Mouse (Mus musculus) hindbrain, embryonic 14.5 days (tissue): Measurements from ENCODE around the gene Prkca. TPM values are rescaled to one million over a fixed set of nuclear protein-coding genes. Genes with fewer than 3 reads are reported as not detected.

ENCODE experiments used
- ATAC-seq: fragments of 200-750 bp; cut with Nextera tagmentation; 2 replicates; pipeline ENCODE4 v1.8.0; 2017; ENCODE audit warnings: moderate number of reproducible peaks, mild to moderate bottlenecking, moderate TSS enrichment, moderate library complexity; ENCODE audit not compliant: low FRiP score
- DNase-seq: peaks from one replicate; pipeline ENCODE4 v3.0.0-alpha.2; 2015; ENCODE audit warnings: low spot score
- H3K27ac ChIP-seq: fragments of 300-500 bp; sonication (generic); 2 replicates; pipeline ENCODE4 v1.5.1; 2014; ENCODE audit warnings: mild to moderate bottlenecking, moderate library complexity
- H3K27me3 ChIP-seq: fragments of 300-500 bp; sonication (generic); 2 replicates; pipeline ENCODE4 v1.6.1; 2014; ENCODE audit warnings: mild to moderate bottlenecking, low read length, mixed read lengths; ENCODE audit not compliant: control insufficient read depth, insufficient read depth
- H3K36me3 ChIP-seq: fragments of 300-500 bp; sonication (generic); replicated peaks from 2 replicates; pipeline ENCODE4 v1.6.1; 2014; ENCODE audit not compliant: control insufficient read depth, insufficient read depth
- H3K4me1 ChIP-seq: fragments of 300-500 bp; sonication (generic); replicated peaks from 2 replicates; pipeline ENCODE4 v1.6.1; 2014; ENCODE audit warnings: antibody characterized with exemption, low read length, mixed read lengths; ENCODE audit not compliant: control insufficient read depth, insufficient read depth
- H3K4me2 ChIP-seq: fragments of 300-500 bp; sonication (generic); replicated peaks from 2 replicates; pipeline ENCODE4 v1.6.1; 2014; ENCODE audit warnings: mild to moderate bottlenecking, moderate library complexity
- H3K4me3 ChIP-seq: fragments of 300-500 bp; sonication (generic); replicated peaks from 2 replicates; pipeline ENCODE4 v1.5.1; 2014; ENCODE audit warnings: mild to moderate bottlenecking, low read length
- H3K9ac ChIP-seq: fragments of 300-500 bp; sonication (generic); 2 replicates; pipeline ENCODE4 v1.6.1; 2014
- H3K9me3 ChIP-seq: fragments of 300-500 bp; sonication (generic); 2 replicates; pipeline ENCODE4 v1.6.1; 2016; ENCODE audit warnings: low read length; ENCODE audit not compliant: control insufficient read depth
- WGBS: fragments of 180-500 bp; shearing (Covaris S2); extraction: QIAGEN DNeasy Blood & Tissue Kit; methylation state at CpG from one replicate; pipeline ENCODE4 v1.1.7; 2014; 5-methylcytosine and 5-hydroxymethylcytosine counted together
- polyA plus RNA-seq: library from polyadenylated mRNA; unstranded; fragments of >200 nt; fragmentation: Nextera tagmentation; extraction: Ambion mirVana; gene quantifications from 2 replicates; pipeline ENCODE4 v1.2.1, GENCODE M21; 2014

The Prkca gene
- polyA plus RNA-seq, 1 experiment from 2014 or later = 9.1 TPM

- ATAC-seq = no peak
- H3K9me3 ChIP-seq = no peaks in the 10 kb centered on the region
- H3K36me3 ChIP-seq = no peaks in the 10 kb centered on the region
- H3K4me1 ChIP-seq = peaks cover 10% of the 10 kb centered on the region
- no peak overlapping the region for H3K9ac ChIP-seq
- H3K4me3 ChIP-seq = no peak overlapping the region
- WGBS = 93% methylated on average over 10 of the region's 10 CpGs
- no peak overlapping the region for H3K4me2 ChIP-seq
- no peak overlapping the region for H3K27ac ChIP-seq
- DNase-seq = no peak
- no peaks in the 10 kb centered on the region for H3K27me3 ChIP-seq
Observed at GRCm38 (mm10) chr11:108036339-108036738, 307.4 kb downstream of the Prkca start.

- Histone ChIP-seq H3K27ac (no peak overlapping the region), H3K9me3 (no peaks in the 10 kb centered on the region), H3K4me1 (peaks cover 10% of the 10 kb centered on the region), H3K4me2 (no peak overlapping the region), H3K9ac (no peak overlapping the region), H3K27me3 (no peaks in the 10 kb centered on the region), H3K36me3 (no peaks in the 10 kb centered on the region), H3K4me3 (no peak overlapping the region)
- 89% methylated on average over 5 of the region's 5 CpGs for WGBS
- DNase-seq = no peak
- no peak for ATAC-seq
Observed at GRCm38 (mm10) chr11:108035761-108036160, 308.0 kb downstream of the Prkca start.

- Histone ChIP-seq H3K27ac (no peak overlapping the region), H3K9ac (no peak overlapping the region), H3K4me3 (no peak overlapping the region), H3K4me2 (no peak overlapping the region), H3K9me3 (no peaks in the 10 kb centered on the region), H3K36me3 (no peaks in the 10 kb centered on the region), H3K27me3 (no peaks in the 10 kb centered on the region), H3K4me1 (peaks cover 10% of the 10 kb centered on the region)
- ATAC-seq (no peak), DNase-seq (no peak)
- 10% methylated on average over 7 of the region's 7 CpGs for WGBS
Observed at GRCm38 (mm10) chr11:108034376-108034775, 309.4 kb downstream of the Prkca start.

GRCm38 (mm10) chr11:108032568-108032967 lies 311.2 kb downstream of the Prkca start:
- H3K4me2 ChIP-seq = no peak overlapping the region
- H3K4me3 ChIP-seq = no peak overlapping the region
- no peaks in the 10 kb centered on the region for H3K36me3 ChIP-seq
- H3K4me1 ChIP-seq = no peaks in the 10 kb centered on the region; the same call in 1 of the 2 replicates
- DNase-seq (no peak), ATAC-seq (no peak)
- H3K9me3 ChIP-seq = no peaks in the 10 kb centered on the region
- H3K27ac ChIP-seq = no peak overlapping the region
- 64% methylated on average over 10 of the region's 10 CpGs for WGBS
- H3K9ac ChIP-seq = no peak overlapping the region
- no peaks in the 10 kb centered on the region for H3K27me3 ChIP-seq

- no peaks in the 10 kb centered on the region for H3K9me3 ChIP-seq
- no peaks in the 10 kb centered on the region for H3K36me3 ChIP-seq
- WGBS = 55% methylated on average over 10 of the region's 10 CpGs
- no peak overlapping the region for H3K9ac ChIP-seq
- no peaks in the 10 kb centered on the region; the same call in 1 of the 2 replicates for H3K4me1 ChIP-seq
- no peak overlapping the region for H3K27ac ChIP-seq
- H3K4me3 ChIP-seq = no peak overlapping the region
- H3K27me3 ChIP-seq = no peaks in the 10 kb centered on the region
- peak; percentile 62; the same call in 1 of the 2 replicates for ATAC-seq
- H3K4me2 ChIP-seq = no peak overlapping the region
- peak; percentile 68 for DNase-seq
Observed at GRCm38 (mm10) chr11:108030956-108031604, 312.6 kb downstream of the Prkca start.

- 89% methylated on average over 11 of the region's 11 CpGs for WGBS
- Histone ChIP-seq H3K4me1 (no peaks in the 10 kb centered on the region; the same call in 1 of the 2 replicates), H3K4me3 (no peak overlapping the region), H3K4me2 (no peak overlapping the region), H3K9ac (no peak overlapping the region), H3K27ac (no peak overlapping the region), H3K9me3 (no peaks in the 10 kb centered on the region), H3K36me3 (no peaks in the 10 kb centered on the region), H3K27me3 (no peaks in the 10 kb centered on the region)
- ATAC-seq (no peak), DNase-seq (no peak)
Observed at GRCm38 (mm10) chr11:108029321-108029720, 314.4 kb downstream of the Prkca start.

GRCm38 (mm10) chr11:108028398-108028797 lies 315.3 kb downstream of the Prkca start:
- H3K9ac ChIP-seq = no peak overlapping the region
- H3K4me2 ChIP-seq = no peak overlapping the region
- 67% methylated on average over 12 of the region's 12 CpGs for WGBS
- ATAC-seq (no peak), DNase-seq (no peak)
- no peak overlapping the region for H3K27ac ChIP-seq
- no peaks in the 10 kb centered on the region for H3K9me3 ChIP-seq
- no peaks in the 10 kb centered on the region; the same call in 1 of the 2 replicates for H3K4me1 ChIP-seq
- no peaks in the 10 kb centered on the region for H3K27me3 ChIP-seq
- no peak overlapping the region for H3K4me3 ChIP-seq
- no peaks in the 10 kb centered on the region for H3K36me3 ChIP-seq

- H3K4me2 ChIP-seq = no peak overlapping the region
- 54% methylated on average over 7 of the region's 7 CpGs for WGBS
- H3K36me3 ChIP-seq = no peaks in the 10 kb centered on the region
- ATAC-seq (no peak), DNase-seq (peak; percentile 79)
- H3K27ac ChIP-seq = no peak overlapping the region
- H3K4me3 ChIP-seq = no peak overlapping the region
- H3K9me3 ChIP-seq = no peaks in the 10 kb centered on the region
- no peak overlapping the region for H3K9ac ChIP-seq
- H3K27me3 ChIP-seq = no peaks in the 10 kb centered on the region
- no peaks in the 10 kb centered on the region for H3K4me1 ChIP-seq
Observed at GRCm38 (mm10) chr11:108025726-108026425, 317.9 kb downstream of the Prkca start.

GRCm38 (mm10) chr11:108023188-108023587 lies 320.5 kb downstream of the Prkca start:
- Histone ChIP-seq H3K4me3 (no peak overlapping the region), H3K9ac (no peak overlapping the region), H3K4me1 (no peaks in the 10 kb centered on the region), H3K27ac (no peak overlapping the region), H3K4me2 (no peak overlapping the region), H3K36me3 (no peaks in the 10 kb centered on the region), H3K27me3 (no peaks in the 10 kb centered on the region), H3K9me3 (no peaks in the 10 kb centered on the region)
- no peak for ATAC-seq
- no peak for DNase-seq
- 62% methylated on average over 14 of the region's 14 CpGs for WGBS
